Mouse (Mus musculus): ENCODE measurements around the gene C1qtnf4.
"Not testable (repeated sequence)": the region's sequence is repeated elsewhere in the genome, so short reads cannot be mapped to it uniquely, and the experiment has no call there.

C1qtnf4 gene

GRCm38 (mm10) chr2:90887627-90888026 is 2.0 kb downstream of the C1qtnf4 start:
- no peak for DNase-seq

- peak; percentile 40 for DNase-seq
Measured at GRCm38 (mm10) chr2:90889550-90890548, 4.2 kb downstream of the C1qtnf4 start.

- DNase-seq = no peak
Measured at GRCm38 (mm10) chr2:90893673-90894298, 8.1 kb downstream of the C1qtnf4 start.

- not testable (repeated sequence) for DNase-seq
Measured at GRCm38 (mm10) chr2:90894299-90894677, 8.6 kb downstream of the C1qtnf4 start.

- no peak for DNase-seq
Measured at GRCm38 (mm10) chr2:90903398-90903797, 17.7 kb downstream of the C1qtnf4 start.

GRCm38 (mm10) chr2:90904076-90904855 is 18.6 kb downstream of the C1qtnf4 start, which contains the start of the genes Kbtbd4 and Ndufs3:
Gene Kbtbd4, plus strand, starts transcription at chr2:90904740.
Gene Ndufs3, minus strand, starts transcription at chr2:90904827.
- peak; percentile 92 for DNase-seq

- DNase-seq = no peak
Measured at GRCm38 (mm10) chr2:90904856-90905224, 19.2 kb downstream of the C1qtnf4 start.

- no peak for DNase-seq
Measured at GRCm38 (mm10) chr2:90906721-90907120, 21.1 kb downstream of the C1qtnf4 start.

- DNase-seq = no peak
Measured at GRCm38 (mm10) chr2:90910861-90911260, 25.2 kb downstream of the C1qtnf4 start.

GRCm38 (mm10) chr2:90911668-90912067 is 26.0 kb downstream of the C1qtnf4 start:
- DNase-seq = no peak

GRCm38 (mm10) chr2:90913671-90914070 is 28.0 kb downstream of the C1qtnf4 start:
- DNase-seq = peak; percentile 44

GRCm38 (mm10) chr2:90915516-90915915 is 29.9 kb downstream of the C1qtnf4 start:
- no peak for DNase-seq

- no peak for DNase-seq
Measured at GRCm38 (mm10) chr2:90916560-90917232, 31.0 kb downstream of the C1qtnf4 start.

GRCm38 (mm10) chr2:90917233-90917998 is 31.8 kb downstream of the C1qtnf4 start:
- peak; percentile 84 for DNase-seq

GRCm38 (mm10) chr2:90917999-90918698 is 32.5 kb downstream of the C1qtnf4 start:
- peak; percentile 14 for DNase-seq

GRCm38 (mm10) chr2:90921178-90921577 is 35.5 kb downstream of the C1qtnf4 start:
- DNase-seq = no peak

- no peak for DNase-seq
Measured at GRCm38 (mm10) chr2:90922636-90923035, 37.0 kb downstream of the C1qtnf4 start.

GRCm38 (mm10) chr2:90928566-90928965 is 42.9 kb downstream of the C1qtnf4 start:
- DNase-seq = no peak

GRCm38 (mm10) chr2:90931829-90932228 is 46.2 kb downstream of the C1qtnf4 start:
- no peak for DNase-seq

GRCm38 (mm10) chr2:90932273-90932672 is 46.6 kb downstream of the C1qtnf4 start:
- DNase-seq = no peak

- DNase-seq = no peak
Measured at GRCm38 (mm10) chr2:90938362-90938761, 52.7 kb downstream of the C1qtnf4 start.
